Mouse (Mus musculus) CH12.LX (cell line): ENCODE measurements at regions not wholly inside any gene's neighbourhood (a gene's known extent, or its start where the extent isn't known, plus 50 kb on each side); places are given as distances from the start of the nearest gene placed in this dataset.

Experiments
- DNase-seq: peaks from one replicate; pipeline ENCODE4 v3.0.0-alpha.2; 2013; ENCODE audit errors: extremely low read depth
- H3K27ac ChIP-seq: 2 replicates; pipeline ENCODE4 v1.5.1; 2012; ENCODE audit warnings: low read depth, mild to moderate bottlenecking, control low read depth, moderate library complexity; ENCODE audit not compliant: insufficient read depth
- H3K27me3 ChIP-seq: replicated peaks from 2 replicates; pipeline ENCODE3; 2012; ENCODE audit warnings: inconsistent platforms
- H3K36me3 ChIP-seq, 2 experiments: replicated peaks in 1 of 2; 2 replicates each; pipeline versions ENCODE3 to v1.6.1; 2012; ENCODE audit warnings: inconsistent platforms in 1 of 2, low read length in 1 of 2, mild to moderate bottlenecking in 1 of 2, mixed read lengths in 1 of 2, moderate library complexity in 1 of 2; ENCODE audit not compliant: control insufficient read depth in 1 of 2, insufficient read depth in 1 of 2
- H3K4me1 ChIP-seq, 2 experiments: 2 replicates each; pipeline ENCODE4 v1.6.1; 2012; ENCODE audit warnings: inconsistent platforms in 1 of 2, moderate library complexity in 1 of 2; ENCODE audit not compliant: insufficient read depth in 2 of 2, control insufficient read depth in 1 of 2
- H3K4me2 ChIP-seq: 2 replicates; pipeline ENCODE4 v1.6.1; 2012; ENCODE audit warnings: low read depth, mild to moderate bottlenecking, control low read depth; ENCODE audit not compliant: poor library complexity, insufficient read depth, severe bottlenecking
- H3K4me3 ChIP-seq, 3 experiments: fragments of 150-350 bp in 1 of 3; sonication (generic) in 1 of 3; replicated peaks in 1 of 3; 2 replicates each; pipeline versions ENCODE3 to v1.5.1; 2011 to 2012; ENCODE audit warnings: low read depth in 2 of 3, low read length in 2 of 3, mild to moderate bottlenecking in 2 of 3, moderate library complexity in 2 of 3, control low read depth in 1 of 3, improper control_type of control experiment in 1 of 3, inconsistent platforms in 1 of 3, mixed read lengths in 1 of 3; ENCODE audit not compliant: poor library complexity in 1 of 3
- H3K79me2 ChIP-seq: replicated peaks from 2 replicates; pipeline ENCODE4 v1.6.1; 2012; ENCODE audit warnings: mild to moderate bottlenecking, moderate library complexity; ENCODE audit not compliant: control insufficient read depth, poor library complexity, insufficient read depth, severe bottlenecking; ENCODE audit errors: extremely low read depth
- H3K9ac ChIP-seq: 2 replicates; pipeline ENCODE4 v1.6.1; 2012; ENCODE audit warnings: low read depth, mild to moderate bottlenecking, control low read depth, moderate library complexity; ENCODE audit not compliant: insufficient read depth
- H3K9me3 ChIP-seq: replicated peaks from 2 replicates; pipeline ENCODE3; 2012; ENCODE audit warnings: low read length, inconsistent platforms, mixed read lengths
- CHD2 ChIP-seq: IDR thresholded peaks from 2 replicates; pipeline ENCODE4 v1.6.1; 2011; ENCODE audit warnings: low read length, improper control_type of control experiment
- CTCF ChIP-seq, 2 experiments: IDR thresholded peaks in 1 of 2; conservative IDR thresholded peaks in 1 of 2; 2 replicates each; pipeline ENCODE4 v1.5.1; 2011 to 2012; ENCODE audit warnings: low read depth in 2 of 2, low read length in 2 of 2, improper control_type of control experiment in 1 of 2, inconsistent platforms in 1 of 2, mild to moderate bottlenecking in 1 of 2, moderate library complexity in 1 of 2
- ELF1 ChIP-seq: IDR thresholded peaks from 2 replicates; pipeline ENCODE4 v1.6.1; 2014; ENCODE audit warnings: low read depth, mild to moderate bottlenecking, inconsistent platforms, low read length, improper control_type of control experiment
- EP300 ChIP-seq: IDR thresholded peaks from 2 replicates; pipeline ENCODE4 v1.6.1; 2011; ENCODE audit warnings: low read length, improper control_type of control experiment
- ETS1 ChIP-seq: conservative IDR thresholded peaks from 2 replicates; pipeline ENCODE4 v1.6.1; 2012; ENCODE audit warnings: low read depth, mild to moderate bottlenecking, inconsistent platforms, low read length, improper control_type of control experiment, moderate library complexity
- GABPA ChIP-seq: IDR thresholded peaks from 2 replicates; pipeline ENCODE4 v1.6.1; 2012; ENCODE audit warnings: low read depth, low read length, improper control_type of control experiment, inconsistent platforms; ENCODE audit not compliant: insufficient replicate concordance
- HCFC1 ChIP-seq: IDR thresholded peaks from 2 replicates; pipeline ENCODE4 v1.6.1; 2012; ENCODE audit warnings: low read depth, mild to moderate bottlenecking, inconsistent platforms, low read length, improper control_type of control experiment
- JUN ChIP-seq: IDR thresholded peaks from 2 replicates; pipeline ENCODE4 v1.6.1; 2011; ENCODE audit warnings: low read depth, mild to moderate bottlenecking, low read length, improper control_type of control experiment, moderate library complexity; ENCODE audit not compliant: insufficient read depth
- JUND ChIP-seq: conservative IDR thresholded peaks from 2 replicates; pipeline ENCODE4 v1.6.1; 2011; ENCODE audit warnings: low read depth, low read length, improper control_type of control experiment
- KAT2A ChIP-seq: IDR thresholded peaks from 2 replicates; pipeline ENCODE4 v1.6.1; 2012; ENCODE audit warnings: low read length, improper control_type of control experiment, inconsistent platforms; ENCODE audit not compliant: insufficient replicate concordance
- MAZ ChIP-seq: IDR thresholded peaks from 2 replicates; pipeline ENCODE4 v1.6.1; 2012; ENCODE audit warnings: low read depth, mild to moderate bottlenecking, inconsistent platforms, low read length, improper control_type of control experiment, moderate library complexity
- MEF2A ChIP-seq: IDR thresholded peaks from 2 replicates; pipeline ENCODE4 v1.6.1; 2014; ENCODE audit warnings: low read depth, mild to moderate bottlenecking, inconsistent platforms, low read length, improper control_type of control experiment, borderline replicate concordance
- MXI1 ChIP-seq: IDR thresholded peaks from 2 replicates; pipeline ENCODE4 v1.6.1; 2011; ENCODE audit warnings: mild to moderate bottlenecking, low read depth, low read length, improper control_type of control experiment
- NELFE ChIP-seq: IDR thresholded peaks from 2 replicates; pipeline ENCODE4 v1.6.1; 2011; ENCODE audit warnings: low read depth, low read length, improper control_type of control experiment
- PAX5 ChIP-seq: IDR thresholded peaks from 2 replicates; pipeline ENCODE4 v1.6.1; 2012; ENCODE audit warnings: low read length, inconsistent platforms, mixed read lengths
- POLR2AphosphoS2 ChIP-seq: IDR thresholded peaks from 2 replicates; pipeline ENCODE4 v1.6.1; 2011; ENCODE audit warnings: low read depth, low read length, improper control_type of control experiment
- TCF12 ChIP-seq: IDR thresholded peaks from 2 replicates; pipeline ENCODE4 v1.6.1; 2014; ENCODE audit warnings: low read depth, mild to moderate bottlenecking, inconsistent platforms, low read length, improper control_type of control experiment
- USF2 ChIP-seq: conservative IDR thresholded peaks from 2 replicates; pipeline ENCODE4 v1.6.1; 2011; ENCODE audit warnings: low read depth, low read length, improper control_type of control experiment
- ZMIZ1 ChIP-seq: IDR thresholded peaks from 2 replicates; pipeline ENCODE4 v1.6.1; 2012; ENCODE audit warnings: low read depth, mild to moderate bottlenecking, inconsistent platforms, low read length, improper control_type of control experiment
- ZNF384 ChIP-seq: IDR thresholded peaks from 2 replicates; pipeline ENCODE4 v1.6.1; 2012; ENCODE audit warnings: low read depth, low read length, improper control_type of control experiment, inconsistent platforms
- dilution Hi-C: fragments of 300-500 bp; cut with MboI; formaldehyde crosslinking; loops from 2 replicates; pipeline ENCODE4 v1.14.3; 2020; ENCODE audit warnings: low sequenced_read_pairs; ENCODE audit not compliant: extremely low pct_unique_long_range_greater_than_20kb, extremely low pct_ligation_motif_present
- in situ Hi-C: fragments of 300-500 bp; cut with MboI; formaldehyde crosslinking; loops from 3 replicates; pipeline ENCODE4 v1.14.3; 2019; ENCODE audit warnings: low sequenced_read_pairs, low pct_ligation_motif_present, low pct_unique_long_range_greater_than_20kb, mixed read lengths

DNA sequence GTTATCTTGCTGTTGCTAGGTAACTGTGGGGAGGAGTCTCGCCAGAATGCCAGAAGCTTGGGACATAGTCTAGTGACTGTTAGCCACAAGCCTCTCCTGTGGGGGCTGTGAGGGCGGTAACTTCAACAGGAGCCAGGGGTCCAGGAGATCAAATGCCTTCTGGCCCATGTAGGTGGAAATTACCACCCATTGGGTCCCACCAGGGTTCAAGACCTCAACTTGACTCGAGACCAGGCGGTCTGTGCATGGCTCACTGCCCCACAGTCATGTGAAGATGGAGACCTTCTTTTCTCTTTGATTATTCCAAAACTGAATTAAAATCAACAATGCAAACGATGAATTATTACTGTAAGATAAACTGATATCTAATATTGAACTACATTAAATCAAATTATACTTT, 281.4 kb upstream of the BB014433 start:
- Histone ChIP-seq H3K4me1 (no peaks in the 10 kb centered on the region), H3K27ac (no peak overlapping the region), H3K79me2 (no peaks in the 10 kb centered on the region), H3K4me2 (no peak overlapping the region), H3K4me3 (no peak overlapping the region), H3K9ac (no peak overlapping the region), H3K27me3 (no peaks in the 10 kb centered on the region), H3K9me3 (peaks cover 61% of the 10 kb centered on the region), H3K36me3 (no peaks in the 10 kb centered on the region)
- TF ChIP-seq MAZ (no peak), TCF12 (no peak), USF2 (no peak), ZMIZ1 (no peak), PAX5 (no peak), GABPA (no peak), ETS1 (no peak), POLR2AphosphoS2 (no peak), HCFC1 (no peak), ELF1 (no peak), JUND (no peak), MXI1 (no peak), EP300 (no peak), JUN (no peak), CTCF (conservative IDR thresholded peaks at IDR 0.05 in 1 of 2, IDR thresholded peaks at IDR 0.05 in 1 of 2; ENCODE audit: low read depth in 2 of 2, low read length in 2 of 2) (no peak), ZNF384 (no peak), KAT2A (no peak), NELFE (no peak)
- no peak for DNase-seq
- dilution Hi-C loops: no loop called here
- in situ Hi-C loops: no loop called here

DNA sequence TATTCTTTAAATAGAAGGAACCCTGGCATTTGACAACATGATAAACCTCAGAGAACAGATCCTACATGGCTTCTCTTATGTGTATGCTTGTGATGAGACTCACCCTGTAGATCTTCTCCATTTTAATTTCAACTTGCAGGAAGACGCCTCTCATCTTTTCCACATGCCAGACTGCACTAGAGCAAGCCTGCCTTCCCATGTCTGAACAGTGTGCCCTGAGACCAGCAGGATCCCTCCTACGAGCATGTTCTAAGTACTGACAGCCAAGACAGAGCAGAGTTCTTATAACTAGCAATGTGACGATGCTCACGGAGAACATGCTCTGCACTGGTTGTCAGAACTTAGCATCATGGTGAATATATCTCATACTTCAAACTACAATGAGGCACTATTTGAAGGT, 277.5 kb upstream of the BB014433 start:
- dilution Hi-C loops: no loop called here

More for the DNA sequence above, 277.5 kb upstream of the BB014433 start:
- in situ Hi-C loops: no loop called here
- H3K27me3 ChIP-seq: no peaks in the 10 kb centered on the region
- no peak overlapping the region for H3K4me2 ChIP-seq
- H3K36me3 ChIP-seq: no peaks in the 10 kb centered on the region
- TF ChIP-seq GABPA (no peak), MEF2A (no peak), CHD2 (no peak), USF2 (no peak)
- TF ChIP-seq, all 38 proteins: peak for 0
- Histone ChIP-seq H3K9me3 (peaks cover 62% of the 10 kb centered on the region), H3K4me1 (no peaks in the 10 kb centered on the region), H3K79me2 (no peaks in the 10 kb centered on the region), H3K4me3 (no peak overlapping the region), H3K9ac (no peak overlapping the region), H3K27ac (no peak overlapping the region)
- DNase-seq: no peak
